Mouse (Mus musculus) megakaryocyte, embryonic 14.5 days (primary cell): Measurements from ENCODE around the gene Cyp4f17. TPM values are rescaled to one million over a fixed set of nuclear protein-coding genes. Genes with fewer than 3 reads are reported as not detected.
"Not testable (repeated sequence)": the region's sequence is repeated elsewhere in the genome, so short reads cannot be mapped to it uniquely, and the experiment has no call there.

Experiments
- H3K27me3 ChIP-seq: replicated peaks from 2 replicates; pipeline ENCODE3; 2012; ENCODE audit warnings: inconsistent platforms
- H3K36me3 ChIP-seq: replicated peaks from 2 replicates; pipeline ENCODE3; 2012; ENCODE audit warnings: low read length, inconsistent platforms, mixed read lengths
- H3K4me1 ChIP-seq: 2 replicates; pipeline ENCODE4 v1.6.1; 2012; ENCODE audit warnings: inconsistent platforms
- H3K4me3 ChIP-seq: replicated peaks from 2 replicates; pipeline ENCODE3; 2012; ENCODE audit warnings: moderate library complexity, mild to moderate bottlenecking, inconsistent platforms
- H3K9me3 ChIP-seq: 2 replicates; pipeline ENCODE4 v1.6.1; 2012; ENCODE audit warnings: inconsistent platforms
- FLI1 ChIP-seq: IDR thresholded peaks from 2 replicates; pipeline ENCODE4 v1.6.1; 2012; ENCODE audit warnings: low read length, inconsistent platforms, mixed read lengths
- GATA1 ChIP-seq: IDR thresholded peaks from 3 replicates; pipeline ENCODE4 v1.6.1; 2012; ENCODE audit warnings: mixed read lengths, low read length, inconsistent platforms, borderline replicate concordance
- polyA plus RNA-seq: library from polyadenylated mRNA; stranded (reverse); fragments of >175 nt; gene quantifications from 2 replicates; pipeline ENCODE4 v1.2.3, GENCODE M21; 2012; ENCODE audit warnings: low replicate concordance; ENCODE audit not compliant: insufficient read depth

The Cyp4f17 gene
- polyA plus RNA-seq, 1 experiment: 0.67 TPM

DNA sequence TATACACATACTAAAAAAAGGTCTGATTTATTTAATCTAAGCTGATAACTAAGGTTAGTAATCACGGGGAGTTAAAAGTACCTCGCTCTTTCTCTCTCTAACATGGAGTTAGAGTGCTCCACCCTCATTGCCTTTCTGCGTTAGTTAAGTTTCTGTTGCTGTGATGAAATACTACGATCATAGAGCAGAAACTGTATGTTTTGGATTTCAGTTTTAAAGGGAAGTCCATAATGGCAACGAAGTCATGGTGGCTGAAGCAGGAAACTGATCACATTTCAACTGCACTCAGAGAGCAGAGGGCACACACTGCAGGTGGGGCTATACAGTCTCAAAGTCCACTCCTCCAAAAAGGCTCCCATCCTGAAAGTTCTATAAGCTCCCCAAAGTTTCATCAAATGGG, 17.0 kb downstream of the Cyp4f17 start:
- Histone ChIP-seq H3K4me3 (no peak overlapping the region), H3K36me3 (no peaks in the 10 kb centered on the region), H3K4me1 (peaks cover 25% of the 10 kb centered on the region; the same call in 1 of the 2 replicates), H3K27me3 (peaks cover 1% of the 10 kb centered on the region), H3K9me3 (no peaks in the 10 kb centered on the region)
- TF ChIP-seq FLI1: no peak
- TF ChIP-seq GATA1: no peak

- Histone ChIP-seq H3K27me3 (peaks cover 1% of the 10 kb centered on the region), H3K4me1 (peaks cover 36% of the 10 kb centered on the region), H3K36me3 (no peaks in the 10 kb centered on the region), H3K4me3 (peak overlapping the region; percentile 80), H3K9me3 (no peaks in the 10 kb centered on the region)
- TF ChIP-seq FLI1 (no peak), GATA1 (no peak)
Observed at GRCm38 (mm10) chr17:32523895-32524294, 18.0 kb downstream of the Cyp4f17 start.

DNA sequence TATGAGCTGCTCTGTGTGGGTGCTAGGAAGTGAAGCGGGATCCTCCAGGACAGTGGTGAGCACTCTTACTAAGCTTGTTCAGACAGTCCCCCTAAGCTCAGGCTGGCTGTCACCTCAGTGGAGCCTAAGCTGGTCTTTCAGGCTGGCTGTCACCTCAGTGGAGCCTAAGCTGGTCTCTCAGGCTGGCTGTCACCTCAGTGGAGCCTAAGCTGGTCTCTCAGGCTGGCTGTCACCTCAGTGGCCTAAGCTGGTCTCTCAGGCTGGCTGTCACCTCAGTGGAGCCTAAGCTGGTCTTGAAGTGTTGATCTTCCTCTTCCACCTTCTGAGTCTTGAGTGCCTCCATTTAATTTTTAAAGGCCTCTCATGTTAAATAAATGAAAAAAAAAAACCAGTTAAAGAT, 20.5 kb downstream of the Cyp4f17 start:
- H3K27me3 ChIP-seq, H3K9me3 ChIP-seq, H3K36me3 ChIP-seq, H3K4me3 ChIP-seq: not testable (repeated sequence)
- peaks cover 32% of the 10 kb centered on the region for H3K4me1 ChIP-seq

- Histone ChIP-seq H3K36me3 (no peaks in the 10 kb centered on the region), H3K4me1 (peaks cover 28% of the 10 kb centered on the region), H3K4me3 (no peak overlapping the region), H3K27me3 (peaks cover 1% of the 10 kb centered on the region), H3K9me3 (no peaks in the 10 kb centered on the region)
- TF ChIP-seq FLI1: no peak
- TF ChIP-seq GATA1: no peak
Observed at GRCm38 (mm10) chr17:32527748-32528147, 21.9 kb downstream of the Cyp4f17 start.

GRCm38 (mm10) chr17:32528408-32529337, 22.8 kb downstream of the Cyp4f17 start:
- no peak for TF ChIP-seq GATA1
- no peak for TF ChIP-seq FLI1
- Histone ChIP-seq H3K27me3 (peaks cover 1% of the 10 kb centered on the region), H3K9me3 (no peaks in the 10 kb centered on the region), H3K4me3 (peak overlapping the region; percentile 90), H3K4me1 (peaks cover 30% of the 10 kb centered on the region), H3K36me3 (no peaks in the 10 kb centered on the region)

- not testable (repeated sequence) for H3K27me3 ChIP-seq, H3K36me3 ChIP-seq, H3K4me3 ChIP-seq, H3K9me3 ChIP-seq
- peaks cover 59% of the 10 kb centered on the region for H3K4me1 ChIP-seq
Observed at GRCm38 (mm10) chr17:32532356-32532755, 26.5 kb downstream of the Cyp4f17 start.

DNA sequence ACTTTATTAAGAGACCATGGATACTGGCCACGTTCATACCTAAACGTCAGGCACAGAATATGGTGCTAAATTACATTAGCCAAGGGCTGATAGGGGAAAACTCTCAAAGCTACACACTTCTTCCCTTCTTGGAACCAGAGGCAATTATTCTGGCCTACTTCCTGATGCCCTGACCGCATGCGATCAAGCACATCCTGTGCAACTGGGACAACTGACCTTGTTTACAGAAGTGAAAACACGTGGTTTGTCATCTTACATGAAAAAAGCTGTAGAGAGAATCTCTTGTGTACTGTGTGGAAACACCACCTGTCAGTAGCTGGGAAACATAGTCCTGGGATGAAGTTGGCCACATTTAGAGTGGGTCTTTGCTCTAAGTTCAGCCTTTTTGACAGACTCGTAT, 28.2 kb downstream of the Cyp4f17 start:
- no peak overlapping the region for H3K4me3 ChIP-seq
- TF ChIP-seq GATA1: no peak
- TF ChIP-seq FLI1: no peak
- H3K27me3 ChIP-seq: no peaks in the 10 kb centered on the region
- H3K4me1 ChIP-seq: peaks cover 56% of the 10 kb centered on the region
- H3K36me3 ChIP-seq: no peaks in the 10 kb centered on the region
- H3K9me3 ChIP-seq: no peaks in the 10 kb centered on the region

DNA sequence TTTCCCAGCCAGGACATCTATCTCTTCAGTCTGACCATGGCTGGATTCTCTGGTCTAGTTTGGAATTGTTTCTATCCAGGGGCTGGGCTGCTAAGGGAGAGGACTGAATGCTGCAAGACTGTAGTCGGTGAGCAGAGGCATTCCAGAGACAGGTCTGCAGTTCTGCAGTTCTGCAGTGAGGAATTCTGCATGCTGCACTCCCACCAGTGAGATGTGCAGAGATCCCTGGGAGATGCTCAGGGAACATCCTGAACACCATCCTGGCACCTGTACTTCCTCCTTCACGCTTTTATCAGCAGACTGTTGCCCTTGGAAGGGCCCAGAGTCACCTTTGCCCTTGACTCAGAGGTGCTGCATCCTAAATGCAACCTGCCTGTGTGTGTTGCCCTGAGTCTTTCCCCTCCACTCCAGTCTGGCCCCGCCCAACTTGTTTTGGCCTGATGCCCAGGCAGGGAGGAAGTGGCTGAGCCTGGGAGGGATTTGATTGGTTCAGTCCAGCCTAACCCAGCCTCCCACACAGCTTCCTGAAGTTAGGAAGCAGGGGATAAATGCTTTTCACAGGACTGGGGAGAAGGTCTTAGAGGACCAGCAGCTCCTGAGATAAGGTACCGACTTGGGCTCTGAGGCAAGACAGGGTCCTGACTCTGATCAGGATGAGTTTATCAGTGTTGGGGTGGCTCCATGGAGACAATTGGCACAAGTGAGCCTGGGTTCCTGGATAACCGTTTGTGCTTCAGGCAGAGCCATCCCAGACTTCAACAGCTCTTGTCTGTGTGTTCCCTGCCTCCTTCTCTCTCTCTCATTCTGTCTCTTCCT, 30.4 kb downstream of the Cyp4f17 start, which contains the start of gene Cyp4f16:
Cyp4f16 (plus strand) TSS at position 508 of the 816 bp plus-strand sequence.
- H3K36me3 ChIP-seq, H3K9me3 ChIP-seq, H3K27me3 ChIP-seq: not testable (repeated sequence)
- H3K4me3 ChIP-seq: peak within 1 kb of the TSS; percentile 89
- H3K4me1 ChIP-seq: peaks cover 58% of the 10 kb centered on the region

DNA sequence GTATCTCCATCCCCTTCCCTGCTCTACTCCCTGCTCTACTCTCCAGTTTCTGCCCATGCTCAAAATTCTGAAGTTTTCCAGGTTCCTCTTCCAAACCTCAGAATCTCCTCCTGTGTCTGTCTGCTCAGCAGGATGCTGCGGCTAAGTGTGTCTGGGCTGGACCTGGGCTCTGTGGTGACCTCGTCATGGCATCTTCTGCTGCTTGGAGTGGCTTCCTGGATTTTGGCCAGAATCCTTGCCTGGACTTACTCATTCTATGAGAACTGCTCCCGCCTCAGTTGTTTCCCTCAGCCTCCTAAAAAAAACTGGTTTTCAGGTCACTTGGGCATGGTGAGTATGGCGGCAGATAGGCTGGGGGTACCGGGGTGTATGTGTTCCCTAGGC, 31.0 kb downstream of the Cyp4f17 start:
- Histone ChIP-seq H3K4me1 (peaks cover 58% of the 10 kb centered on the region), H3K36me3 (peaks cover 6% of the 10 kb centered on the region), H3K27me3 (no peaks in the 10 kb centered on the region), H3K4me3 (peak overlapping the region; percentile 89), H3K9me3 (no peaks in the 10 kb centered on the region)
- no peak for TF ChIP-seq FLI1
- no peak for TF ChIP-seq GATA1

GRCm38 (mm10) chr17:32544792-32545191, 38.9 kb downstream of the Cyp4f17 start:
- not testable (repeated sequence) for H3K27me3 ChIP-seq, H3K4me1 ChIP-seq, H3K9me3 ChIP-seq, H3K4me3 ChIP-seq
- H3K36me3 ChIP-seq: peaks cover 45% of the 10 kb centered on the region

DNA sequence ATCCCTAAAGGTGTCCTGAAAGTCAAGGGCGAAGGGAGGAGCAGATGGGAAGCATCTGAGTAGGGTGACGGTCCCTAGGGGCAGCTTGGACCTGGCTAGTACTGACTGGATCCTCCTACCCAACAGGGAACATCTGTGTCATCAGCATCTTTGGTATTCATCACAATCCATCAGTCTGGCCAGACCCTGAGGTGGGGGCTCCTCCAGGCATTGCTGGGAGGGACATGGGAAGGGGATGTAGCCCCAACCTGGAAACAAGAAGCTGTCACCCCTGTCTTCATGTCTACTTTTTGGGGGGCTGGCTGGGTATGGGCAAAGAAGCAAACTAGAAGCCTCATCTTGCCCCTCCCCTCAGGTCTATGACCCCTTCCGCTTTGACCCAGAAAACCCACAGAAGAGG, 44.5 kb downstream of the Cyp4f17 start:
- not testable (repeated sequence) for H3K27me3 ChIP-seq, H3K4me3 ChIP-seq, H3K9me3 ChIP-seq
- Histone ChIP-seq H3K36me3 (peaks cover 15% of the 10 kb centered on the region), H3K4me1 (peaks cover 17% of the 10 kb centered on the region)
